Mouse (Mus musculus) liver, embryonic 16.5 days (tissue): ENCODE measurements around the gene Lgalsl. TPM values are rescaled to one million over a fixed set of nuclear protein-coding genes. Genes with fewer than 3 reads are reported as not detected.

Source experiments
- ATAC-seq: fragments of 200-750 bp; cut with Nextera tagmentation; 2 replicates; pipeline ENCODE4 v1.8.0; 2017; ENCODE audit warnings: low read depth, mild to moderate bottlenecking, moderate number of reproducible peaks, moderate library complexity
- H3K27ac ChIP-seq: fragments of 300-500 bp; sonication (generic); 2 replicates; pipeline ENCODE4 v1.5.1; 2014; ENCODE audit warnings: mild to moderate bottlenecking, low read length
- H3K27me3 ChIP-seq: fragments of 300-500 bp; sonication (generic); 2 replicates; pipeline ENCODE4 v1.6.1; 2014; ENCODE audit warnings: low read depth, low read length, mixed read lengths; ENCODE audit not compliant: control insufficient read depth, insufficient read depth
- H3K36me3 ChIP-seq: fragments of 300-500 bp; sonication (generic); 2 replicates; pipeline ENCODE4 v1.6.1; 2014; ENCODE audit warnings: mild to moderate bottlenecking; ENCODE audit not compliant: control insufficient read depth, insufficient read depth
- H3K4me1 ChIP-seq: fragments of 300-500 bp; sonication (generic); 2 replicates; pipeline ENCODE4 v1.6.1; 2014; ENCODE audit warnings: low read depth, low read length, mixed read lengths; ENCODE audit not compliant: control insufficient read depth
- H3K4me2 ChIP-seq: fragments of 300-500 bp; sonication (generic); 2 replicates; pipeline ENCODE4 v1.6.1; 2014; ENCODE audit warnings: low read depth, low read length, mixed read lengths
- H3K4me3 ChIP-seq: fragments of 300-500 bp; sonication (generic); 2 replicates; pipeline ENCODE4 v1.5.1; 2014; ENCODE audit warnings: low read depth, mild to moderate bottlenecking, low read length
- H3K9ac ChIP-seq: fragments of 300-500 bp; sonication (generic); 2 replicates; pipeline ENCODE4 v1.6.1; 2014; ENCODE audit warnings: low read depth, low read length
- H3K9me3 ChIP-seq: fragments of 300-500 bp; sonication (generic); replicated peaks from 2 replicates; pipeline ENCODE4 v1.6.1; 2016; ENCODE audit warnings: low read length; ENCODE audit not compliant: control insufficient read depth
- WGBS: fragments of 180-500 bp; shearing (Covaris S2); extraction: QIAGEN DNeasy Blood & Tissue Kit; methylation state at CpG from one replicate; pipeline ENCODE4 v1.1.7; 2014; ENCODE audit not compliant: insufficient replicate concordance; 5-methylcytosine and 5-hydroxymethylcytosine counted together
- polyA plus RNA-seq: library from polyadenylated mRNA; unstranded; fragments of >200 nt; fragmentation: Nextera tagmentation; extraction: Ambion mirVana; gene quantifications from 2 replicates; pipeline ENCODE4 v1.2.1, GENCODE M21; 2015

Gene Lgalsl
- polyA plus RNA-seq, 1 experiment from 2014 or later, result 8.3 TPM

GRCm38 (mm10) chr11:20780312-20780711 is 50.5 kb downstream of the Lgalsl start:
- no peaks in the 10 kb centered on the region; the same call in none of the 2 replicates for H3K4me1 ChIP-seq
- H3K9ac ChIP-seq, result no peak overlapping the region
- no peaks in the 10 kb centered on the region for H3K27me3 ChIP-seq
- no peak for ATAC-seq
- no peak overlapping the region for H3K27ac ChIP-seq
- no peak overlapping the region for H3K4me3 ChIP-seq
- no peak overlapping the region for H3K4me2 ChIP-seq
- no peaks in the 10 kb centered on the region for H3K36me3 ChIP-seq
- 0 out of 2 replicates have a peak, but pooled peaks cover 3% of the 10 kb centered on the region for H3K9me3 ChIP-seq
- WGBS, result 53% methylated on average over 4 of the region's 4 CpGs

- 37% methylated on average over 3 of the region's 3 CpGs for WGBS
- Histone ChIP-seq H3K4me2 (no peak overlapping the region), H3K36me3 (no peaks in the 10 kb centered on the region), H3K9me3 (no peaks in the 10 kb centered on the region), H3K27ac (no peak overlapping the region), H3K9ac (no peak overlapping the region), H3K4me3 (no peak overlapping the region), H3K27me3 (no peaks in the 10 kb centered on the region), H3K4me1 (no peaks in the 10 kb centered on the region; the same call in none of the 2 replicates)
- no peak for ATAC-seq
Observed at GRCm38 (mm10) chr11:20778861-20779563, 51.8 kb downstream of the Lgalsl start.

DNA sequence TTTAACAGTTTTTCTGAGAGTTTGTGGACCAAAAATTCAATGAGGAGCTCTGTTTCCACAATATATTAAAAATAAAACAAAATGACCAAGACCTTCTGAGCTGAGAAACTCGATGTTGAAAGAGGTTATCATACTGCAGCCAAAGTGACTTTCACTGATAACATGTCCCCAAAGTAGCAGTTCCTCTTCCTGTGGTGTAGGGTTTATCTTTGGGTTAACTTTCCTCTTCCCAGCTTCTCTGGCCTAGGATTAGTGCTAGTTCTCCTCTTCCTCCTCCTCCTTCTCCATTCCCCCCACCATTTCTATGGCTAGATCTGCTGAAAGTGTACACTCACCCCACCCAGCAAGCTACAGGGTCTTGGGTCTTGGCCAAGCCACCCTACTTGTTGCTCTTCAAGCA is 52.6 kb downstream of the Lgalsl start:
- Histone ChIP-seq H3K9me3 (no peaks in the 10 kb centered on the region), H3K9ac (no peak overlapping the region), H3K36me3 (no peaks in the 10 kb centered on the region), H3K4me1 (no peaks in the 10 kb centered on the region; the same call in none of the 2 replicates), H3K27me3 (no peaks in the 10 kb centered on the region), H3K4me2 (no peak overlapping the region), H3K27ac (no peak overlapping the region), H3K4me3 (no peak overlapping the region)
- ATAC-seq, result no peak
- 8% methylated on average over 1 of the region's 1 CpGs for WGBS

GRCm38 (mm10) chr11:20776668-20777067 is 54.2 kb downstream of the Lgalsl start:
- Histone ChIP-seq H3K9ac (no peak overlapping the region), H3K4me1 (no peaks in the 10 kb centered on the region; the same call in none of the 2 replicates), H3K4me2 (no peak overlapping the region), H3K36me3 (no peaks in the 10 kb centered on the region), H3K9me3 (no peaks in the 10 kb centered on the region), H3K27me3 (no peaks in the 10 kb centered on the region), H3K27ac (no peak overlapping the region), H3K4me3 (no peak overlapping the region)
- no peak for ATAC-seq

Other genes with a start within 250 kb of the Lgalsl start
- gene Aftph, start 89.5 kb downstream of the Lgalsl start, polyA plus RNA-seq, result 10.6 and 11.2 TPM in 2 replicates